Mouse (Mus musculus) splenic B cell, adult 2 months (primary cell): ENCODE results near the gene Ppif.
A peak's percentile ranks its signal among the peaks of the same experiment; 100 is the strongest.

Source experiments
- DNase-seq: peaks from one replicate; pipeline ENCODE4 v3.0.0-alpha.2; 2011; ENCODE audit warnings: low read depth, low spot score
- H3K27me3 ChIP-seq: 2 replicates; pipeline ENCODE4 v1.6.1; 2012; ENCODE audit warnings: mild to moderate bottlenecking, low read length, moderate library complexity, mixed read lengths; ENCODE audit not compliant: control insufficient read depth, poor library complexity, insufficient read depth, severe bottlenecking
- H3K36me3 ChIP-seq: 2 replicates; pipeline ENCODE4 v1.6.1; 2012; ENCODE audit warnings: mild to moderate bottlenecking, low read length, moderate library complexity, mixed read lengths; ENCODE audit not compliant: control insufficient read depth, poor library complexity, insufficient read depth, severe bottlenecking

The Ppif gene

GRCm38 (mm10) chr14:25713443-25713842 is 19.5 kb downstream of the Ppif start:
- peak; percentile 43 for DNase-seq
- H3K27me3 ChIP-seq = no peaks in the 10 kb centered on the region
- no peaks in the 10 kb centered on the region; the same call in 1 of the 2 replicates for H3K36me3 ChIP-seq

- no peak for DNase-seq
- no peaks in the 10 kb centered on the region; the same call in 1 of the 2 replicates for H3K36me3 ChIP-seq
- H3K27me3 ChIP-seq = no peaks in the 10 kb centered on the region
These were observed 22.6 kb downstream of the Ppif start for GRCm38 (mm10) chr14:25716528-25716927.

- no peaks in the 10 kb centered on the region; the same call in 1 of the 2 replicates for H3K36me3 ChIP-seq
- H3K27me3 ChIP-seq = no peaks in the 10 kb centered on the region
- DNase-seq = no peak
These were observed 23.8 kb downstream of the Ppif start for GRCm38 (mm10) chr14:25717718-25718117.

- Histone ChIP-seq H3K27me3 (no peaks in the 10 kb centered on the region), H3K36me3 (no peaks in the 10 kb centered on the region; the same call in 1 of the 2 replicates)
- DNase-seq = no peak
These were observed 24.5 kb downstream of the Ppif start for GRCm38 (mm10) chr14:25718471-25718870.

- Histone ChIP-seq H3K27me3 (no peaks in the 10 kb centered on the region), H3K36me3 (no peaks in the 10 kb centered on the region; the same call in 1 of the 2 replicates)
- peak; percentile 74 for DNase-seq
These were observed 25.4 kb downstream of the Ppif start for GRCm38 (mm10) chr14:25719371-25719770.

- peak; percentile 50 for DNase-seq
- Histone ChIP-seq H3K27me3 (no peaks in the 10 kb centered on the region), H3K36me3 (no peaks in the 10 kb centered on the region)
These were observed 27.2 kb downstream of the Ppif start for GRCm38 (mm10) chr14:25720962-25721707.

GRCm38 (mm10) chr14:25725032-25725497 is 31.1 kb downstream of the Ppif start:
- Histone ChIP-seq H3K36me3 (no peaks in the 10 kb centered on the region), H3K27me3 (no peaks in the 10 kb centered on the region)
- DNase-seq = no peak

- Histone ChIP-seq H3K27me3 (no peaks in the 10 kb centered on the region), H3K36me3 (no peaks in the 10 kb centered on the region)
- DNase-seq = no peak
These were observed 31.7 kb downstream of the Ppif start for GRCm38 (mm10) chr14:25725690-25726089.

- no peaks in the 10 kb centered on the region for H3K27me3 ChIP-seq
- peak; percentile 74 for DNase-seq
- H3K36me3 ChIP-seq = no peaks in the 10 kb centered on the region
These were observed 32.5 kb downstream of the Ppif start for GRCm38 (mm10) chr14:25726226-25727148.

GRCm38 (mm10) chr14:25727149-25727510 is 33.2 kb downstream of the Ppif start:
- no peaks in the 10 kb centered on the region for H3K36me3 ChIP-seq
- no peak for DNase-seq
- H3K27me3 ChIP-seq = no peaks in the 10 kb centered on the region

- H3K36me3 ChIP-seq = no peaks in the 10 kb centered on the region
- no peak for DNase-seq
- H3K27me3 ChIP-seq = no peaks in the 10 kb centered on the region
These were observed 41.1 kb downstream of the Ppif start for GRCm38 (mm10) chr14:25734736-25735716.

GRCm38 (mm10) chr14:25736140-25736539 is 42.2 kb downstream of the Ppif start:
- no peaks in the 10 kb centered on the region for H3K36me3 ChIP-seq
- DNase-seq = no peak

GRCm38 (mm10) chr14:25736589-25736988 is 42.6 kb downstream of the Ppif start:
- DNase-seq = no peak
- Histone ChIP-seq H3K36me3 (no peaks in the 10 kb centered on the region), H3K27me3 (no peaks in the 10 kb centered on the region)

More at GRCm38 (mm10) chr14:25736140-25736539, 42.2 kb downstream of the Ppif start:
- H3K27me3 ChIP-seq = no peaks in the 10 kb centered on the region

GRCm38 (mm10) chr14:25738591-25739001 is 44.6 kb downstream of the Ppif start:
- H3K36me3 ChIP-seq = no peaks in the 10 kb centered on the region
- H3K27me3 ChIP-seq = no peaks in the 10 kb centered on the region
- no peak for DNase-seq
